ENCODE assay signal across 21 mouse cellular contexts in the genomic region with DNA sequence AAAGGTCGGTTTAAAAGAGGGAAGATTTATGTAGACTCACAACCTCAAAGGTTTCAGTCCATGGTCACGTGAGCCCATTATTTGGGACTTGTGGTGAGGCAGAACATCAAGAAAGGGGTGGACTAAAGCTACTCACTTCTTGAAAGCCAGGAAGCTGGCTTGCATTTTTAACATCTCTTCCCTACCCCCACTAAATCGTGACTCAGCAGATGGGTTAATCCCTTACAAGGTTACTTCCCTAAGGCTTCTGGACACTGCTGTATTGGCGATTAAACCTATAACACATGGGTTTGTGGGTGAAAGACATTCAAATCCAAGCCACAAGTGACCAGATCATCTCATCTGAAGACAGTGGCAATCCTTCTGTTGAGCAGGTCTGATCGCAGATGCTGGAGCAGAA. TPM values are rescaled to one million over a fixed set of nuclear protein-coding genes. Genes with fewer than 3 reads are reported as not detected.
DNase-seq lines count a peak whose midpoint lies in the region; ATAC-seq and TF ChIP-seq lines count a peak whose summit lies in the region.
"Had no signal": no experiment of that assay in that cellular context is flagged by ENCODE, and none has a peak within 500 bp of the region (broad histone marks: within the 10 kb centered on the region; RNA-seq: fewer than 3 reads in every experiment).

No protein-coding gene starts in this region.

- no peaks in the 10 kb centered on the region for H3K9me3 ChIP-seq in ES-E14 (ENCODE audit: control insufficient read depth, insufficient read depth, low read depth, low read length)
- H3K9me3 ChIP-seq in midbrain, embryonic 14.5 days (ENCODE audit: control insufficient read depth, low read length), result no peaks in the 10 kb centered on the region
- H3K9me3 ChIP-seq: forebrain, embryonic 12.5 days; hindbrain, embryonic 10.5 days; limb, embryonic 12.5 days; liver, embryonic 12.5 days; midbrain, embryonic 12.5 days had no signal

- no peaks in the 10 kb centered on the region for H3K36me3 ChIP-seq in ES-E14 (ENCODE audit: control insufficient read depth, insufficient read depth, low read length, poor library complexity, severe bottlenecking)
- H3K36me3 ChIP-seq in midbrain, embryonic 14.5 days (ENCODE audit: control insufficient read depth, insufficient read depth, low read length), result no peaks in the 10 kb centered on the region
- H3K36me3 ChIP-seq: forebrain, embryonic 12.5 days; hindbrain, embryonic 10.5 days; limb, embryonic 12.5 days; liver, embryonic 12.5 days; midbrain, embryonic 12.5 days had no signal

- 79% methylated on average over 5 of the region's 5 CpGs for WGBS in midbrain, embryonic 14.5 days

- H3K27ac ChIP-seq in ES-E14 (ENCODE audit: insufficient read depth, low read depth, low read length, poor library complexity, severe bottlenecking), result no peak overlapping the region
- no peak overlapping the region for H3K27ac ChIP-seq in midbrain, embryonic 14.5 days (replicated peaks; ENCODE audit: low read depth, low read length)
- H3K27ac ChIP-seq: forebrain, embryonic 12.5 days; hindbrain, embryonic 10.5 days; limb, embryonic 12.5 days; liver, embryonic 12.5 days; midbrain, embryonic 12.5 days had no signal

- H3K4me3 ChIP-seq in ES-E14 (ENCODE audit: insufficient read depth in 1 of 2, low read depth in 1 of 2, low read length in 2 of 2, poor library complexity in 1 of 2, severe bottlenecking in 1 of 2), result no peak overlapping the region
- H3K4me3 ChIP-seq in midbrain, embryonic 14.5 days (replicated peaks; ENCODE audit: low read depth, low read length), result no peak overlapping the region
- H3K4me3 ChIP-seq: forebrain, embryonic 12.5 days; hindbrain, embryonic 10.5 days; limb, embryonic 12.5 days; liver, embryonic 12.5 days; midbrain, embryonic 12.5 days had no signal

- H3K27me3 ChIP-seq in midbrain, embryonic 14.5 days (ENCODE audit: control insufficient read depth, insufficient read depth, low read length), result no peaks in the 10 kb centered on the region
- H3K27me3 ChIP-seq: liver, embryonic 12.5 days; midbrain, embryonic 12.5 days had no signal

- peak; percentile 12 for DNase-seq in adrenal gland, adult 2 months
- no peak for DNase-seq in adrenal gland, adult 8-10 months
- no peak for DNase-seq in ES-E14 (ENCODE audit: low read depth, low spot score)
- peak; percentile 68 for DNase-seq in induced T-regulatory cell, adult 2 months (ENCODE audit: low read depth)
- DNase-seq in naive thymus-derived CD4-positive, alpha-beta T cell, adult 2 months (ENCODE audit: low read depth), result peak; percentile 34
- no peak for DNase-seq in lung, postnatal 36 days
- no peak for DNase-seq in midbrain, embryonic 14.5 days
- DNase-seq in layer of hippocampus, postnatal 36 days, result no peak
- DNase-seq: cerebellum, adult 2 months; gastrocnemius, postnatal 10 days; kidney, adult 8-10 months; kidney, postnatal 14 days; lung, adult 2 months; lung, postnatal 4 days; right cerebral cortex, postnatal 4 days; thymus, postnatal 25 days had no signal

- no peak overlapping the region for H3K4me2 ChIP-seq in midbrain, embryonic 14.5 days (ENCODE audit: low read length)
- H3K4me2 ChIP-seq: forebrain, embryonic 12.5 days; limb, embryonic 12.5 days; liver, embryonic 12.5 days; midbrain, embryonic 12.5 days had no signal

- no peak for ATAC-seq in midbrain, embryonic 14.5 days (ENCODE audit: low FRiP score, low TSS enrichment)
- ATAC-seq: liver, embryonic 12.5 days had no signal

- peaks cover 0 to 6% of the 10 kb centered on the region in 2 experiments; a peak in 1 of 4 replicates for H3K4me1 ChIP-seq in ES-E14 (ENCODE audit: control insufficient read depth in 2 of 2, insufficient read depth in 2 of 2, low read length in 2 of 2, poor library complexity in 1 of 2)
- 0 out of 2 replicates have a peak, but pooled peaks cover 2% of the 10 kb centered on the region for H3K4me1 ChIP-seq in midbrain, embryonic 14.5 days (ENCODE audit: control insufficient read depth, insufficient read depth, low read length)
- H3K4me1 ChIP-seq: limb, embryonic 12.5 days; liver, embryonic 12.5 days had no signal

- no peak overlapping the region for H3K9ac ChIP-seq in ES-E14 (ENCODE audit: insufficient read depth, low read depth, low read length, poor library complexity, severe bottlenecking)
- no peak overlapping the region for H3K9ac ChIP-seq in midbrain, embryonic 14.5 days (replicated peaks; ENCODE audit: low read length)
- H3K9ac ChIP-seq: forebrain, embryonic 12.5 days; limb, embryonic 12.5 days; liver, embryonic 12.5 days; midbrain, embryonic 12.5 days had no signal

- in situ Hi-C loops in ES-E14 (cut with MboI; ENCODE audit: low sequenced_read_pairs in 2 of 2, unreplicated experiment in 2 of 2), result no loop called here

TF ChIP-seq in ES-E14, 5 proteins besides CTCF, POLR2A, EP300 and RAD21:
- TF ChIP-seq MAFK (IDR thresholded peaks at IDR 0.05; ENCODE audit: insufficient read depth, low read depth, low read length), result peak; percentile 61; the same call in 1 of the 2 replicates
- TF ChIP-seq ZC3H11A (IDR thresholded peaks at IDR 0.05; ENCODE audit: borderline replicate concordance, low read depth, low read length), result no peak

RNA-seq across cellular contexts. Expression of a gene that starts 59.9 kb away (rescaled TPM):
- total RNA-seq in adrenal gland, adult 2 months (2021), result 10 to 100 TPM; 67.1 to 72.5 TPM
- polyA plus RNA-seq in adrenal gland, adult 2 months (2012; rRNA removed), result 19.9 and 21.6 TPM in 2 replicates
- 10 to 100 TPM; 58.8 to 82.5 (median 68.4) TPM for total RNA-seq in adrenal gland, adult 8-10 months (2022)
- total RNA-seq in ES-E14 (2012; rRNA removed), result 84.8 and 92.0 TPM in 2 replicates
- polyA plus RNA-seq in midbrain, embryonic 14.5 days (2014; fragmentation: Nextera tagmentation; extraction: Ambion mirVana), result 36.4 and 51.4 TPM in 2 replicates
- total RNA-seq in layer of hippocampus, postnatal 36 days (2021), result 10 to 100 TPM; 66.4 to 68.3 TPM

Comparison
In these comparisons a context has a peak if more than half of its experiments do, and no peak if none do; other contexts are left out.
1. DNase-seq: peak in adrenal gland, adult 2 months (single experiment), induced T-regulatory cell, adult 2 months (single experiment) and naive thymus-derived CD4-positive, alpha-beta T cell, adult 2 months (single experiment); none in adrenal gland, adult 8-10 months (single experiment), ES-E14 (single experiment), lung, postnatal 36 days (single experiment), midbrain, embryonic 14.5 days (single experiment) and layer of hippocampus, postnatal 36 days (0 of 2).